Mouse (Mus musculus): ENCODE measurements around the gene Pigg.

The Pigg gene

DNA sequence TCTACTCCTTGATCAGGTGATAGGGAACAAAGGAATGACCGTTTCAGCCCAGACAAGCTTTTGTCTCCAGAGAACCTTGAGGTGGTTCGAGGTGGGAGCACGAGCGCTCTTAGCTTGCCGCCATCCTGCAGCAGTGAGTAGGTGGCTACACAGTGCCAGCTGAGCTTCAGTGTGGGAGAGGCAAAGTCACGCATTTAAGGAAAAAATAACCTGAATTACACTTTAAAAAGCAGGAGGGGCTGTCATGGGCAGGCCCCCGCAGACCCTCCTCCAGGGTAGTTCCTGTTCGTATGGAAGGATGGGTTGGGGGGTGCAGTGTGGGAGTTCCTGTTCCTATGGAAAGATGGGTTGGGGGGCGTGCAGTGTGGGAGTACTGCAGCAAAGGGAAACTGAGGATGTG lies 47.1 kb downstream of the Pigg start:
- DNase-seq, result no peak

DNA sequence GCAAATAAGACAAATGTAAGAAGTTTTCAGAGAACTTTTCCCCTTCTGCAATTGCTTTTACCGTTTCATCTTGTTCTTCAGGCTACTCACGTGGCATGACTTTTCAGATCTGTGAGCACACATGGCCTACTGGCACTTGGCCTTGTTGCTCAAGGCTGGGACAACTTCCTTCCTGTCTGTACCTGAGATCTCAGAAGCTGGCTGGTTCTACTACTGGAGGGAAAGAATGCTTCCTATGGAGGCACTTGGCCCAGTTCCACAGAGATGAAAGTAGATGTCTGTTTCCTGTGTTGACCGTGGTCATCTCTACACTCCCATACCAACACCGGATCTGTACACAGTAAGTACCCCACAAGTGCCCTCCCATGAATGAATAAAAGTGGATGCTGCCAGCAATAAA lies 47.8 kb downstream of the Pigg start:
- no peak for DNase-seq

DNA sequence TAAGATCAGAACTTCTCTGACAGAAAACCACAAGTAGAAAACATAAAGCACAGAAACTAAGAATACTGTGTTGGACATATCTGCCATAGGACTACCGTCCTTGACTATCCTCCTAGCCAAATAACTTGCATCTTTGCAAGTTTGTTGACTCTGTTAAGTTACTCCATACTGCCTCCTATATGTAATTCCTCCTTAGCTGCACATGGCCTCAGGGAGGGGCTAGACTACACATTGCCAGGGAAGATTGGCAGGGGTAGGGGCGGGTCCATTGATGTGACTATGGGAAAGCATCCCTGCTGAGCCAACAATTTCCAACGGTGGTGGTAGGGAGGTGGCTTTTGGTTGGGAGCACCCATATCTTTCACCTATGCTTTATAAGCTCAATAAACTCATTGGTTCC lies 49.9 kb downstream of the Pigg start:
- no peak for DNase-seq

DNA sequence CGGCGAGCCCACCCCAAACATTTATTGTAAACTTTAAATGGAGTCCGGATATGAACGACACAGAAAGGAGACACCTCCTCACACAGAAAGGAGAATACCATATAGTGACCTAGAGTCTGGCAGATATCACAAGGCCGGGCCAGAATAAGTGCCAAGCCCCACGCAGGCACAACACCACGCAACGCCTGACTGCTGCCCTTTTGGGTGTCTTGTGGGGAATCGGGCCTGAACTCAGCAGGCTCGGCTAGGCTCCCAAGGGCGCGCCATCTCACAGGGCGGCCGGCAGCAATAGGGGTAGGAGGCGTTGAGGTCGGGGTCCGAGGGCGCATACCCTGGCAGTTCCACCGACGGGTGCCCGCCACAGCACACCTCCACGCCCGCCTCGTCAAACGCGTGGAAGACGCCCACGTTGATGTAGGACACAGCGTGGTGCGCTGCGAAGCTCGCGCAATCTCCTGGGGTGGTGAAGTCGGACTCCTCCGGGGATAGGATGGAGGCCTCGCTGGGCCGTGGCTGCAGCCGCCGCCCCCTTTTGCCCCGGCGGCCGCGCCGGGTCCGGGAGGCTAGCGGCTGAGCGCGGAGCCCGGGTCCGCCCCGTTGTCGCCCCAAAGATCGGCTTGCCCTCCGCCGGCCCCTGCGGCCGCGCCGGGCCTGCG lies 54.0 kb downstream of the Pigg start:
- no peak for DNase-seq

DNA sequence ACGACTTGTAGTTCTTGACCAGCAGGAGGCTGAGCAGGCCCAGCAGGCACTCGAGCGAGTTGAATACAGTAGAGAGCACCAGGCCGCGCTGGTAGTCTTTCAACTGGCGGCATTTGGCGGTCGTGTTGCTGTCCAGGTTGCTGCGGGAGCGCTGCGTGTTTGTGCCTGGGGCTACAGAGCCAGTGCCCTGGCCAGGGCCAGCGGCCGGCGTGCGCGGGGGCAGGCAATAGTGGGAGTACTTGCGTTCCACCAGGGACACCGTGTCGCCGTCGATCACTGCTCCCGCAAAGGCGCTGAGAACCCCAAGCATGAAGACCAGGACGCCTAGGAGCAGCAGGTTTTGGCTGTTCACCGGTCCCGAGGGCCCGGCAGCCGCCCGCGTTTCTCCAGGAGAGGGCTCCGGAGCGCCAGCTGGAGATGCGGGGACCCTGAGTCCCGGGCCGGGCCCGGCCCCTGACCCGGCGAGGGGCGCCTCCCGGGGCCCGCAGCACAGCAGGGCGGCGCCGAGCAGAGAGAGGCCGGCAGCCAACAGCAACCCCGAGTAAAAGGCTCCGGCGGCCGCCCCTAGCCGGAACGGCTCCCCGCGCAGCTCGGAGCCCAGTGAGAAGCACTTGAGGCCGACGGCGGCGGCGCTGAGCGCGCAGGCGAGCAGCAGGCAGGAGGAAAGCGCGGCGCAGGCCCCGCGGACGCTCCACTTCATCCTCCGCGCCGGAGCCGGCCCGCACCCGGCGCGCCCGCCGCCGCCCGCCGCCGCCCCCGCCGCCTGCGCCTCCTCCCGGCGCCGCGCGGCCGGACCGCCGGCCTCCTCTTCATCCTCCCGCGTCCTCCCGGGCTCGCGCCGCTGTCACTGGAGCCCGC lies 54.8 kb downstream of the Pigg start:
- peak; percentile 47 for DNase-seq

DNA sequence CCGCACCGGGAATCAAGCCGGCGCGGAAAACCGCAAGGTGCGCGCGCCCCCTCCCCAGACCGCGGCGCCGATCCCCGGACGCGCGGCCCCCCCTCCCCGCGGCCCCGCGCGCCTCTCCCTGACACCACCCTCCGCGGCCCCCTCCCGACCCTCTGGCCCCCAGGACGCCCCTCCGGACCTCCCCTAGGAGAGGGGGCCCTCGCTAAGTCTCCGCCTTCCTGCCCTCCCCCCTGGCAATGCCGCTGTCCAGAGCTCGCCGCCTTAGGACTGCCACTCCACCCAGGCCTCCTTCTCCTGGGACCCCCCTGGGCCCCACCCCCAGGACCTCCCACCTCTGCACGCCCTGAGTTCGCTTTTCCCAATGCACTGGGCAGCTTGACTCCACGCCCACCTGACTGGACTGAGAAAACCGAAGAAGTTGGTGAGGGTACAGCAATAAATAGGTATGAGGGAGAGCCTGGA lies 55.5 kb downstream of the Pigg start, which contains the start of gene Gm42517:
Gene Gm42517 (minus strand): TSS at position 52 of the 462 bp plus-strand sequence.
- no peak for DNase-seq

DNA sequence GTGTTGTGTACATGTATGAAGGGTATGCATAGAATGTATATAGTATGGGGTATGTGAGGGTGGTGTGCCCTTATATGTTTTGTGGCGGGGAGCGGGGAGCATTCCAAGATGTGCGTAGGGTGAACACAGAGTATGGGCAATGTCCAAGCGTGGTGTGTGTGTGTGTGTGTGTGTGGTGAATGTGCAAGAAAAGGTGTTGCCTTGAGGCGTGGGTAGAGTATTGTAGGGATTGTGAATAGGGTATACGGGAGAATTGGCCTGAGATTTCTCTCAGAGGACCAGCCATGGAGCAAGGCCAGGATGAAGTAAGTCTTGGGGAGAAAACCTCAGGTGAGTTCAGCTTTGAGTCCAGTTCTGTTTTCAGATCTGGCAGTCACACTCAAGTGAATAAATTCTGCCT lies 56.0 kb downstream of the Pigg start:
- no peak for DNase-seq

DNA sequence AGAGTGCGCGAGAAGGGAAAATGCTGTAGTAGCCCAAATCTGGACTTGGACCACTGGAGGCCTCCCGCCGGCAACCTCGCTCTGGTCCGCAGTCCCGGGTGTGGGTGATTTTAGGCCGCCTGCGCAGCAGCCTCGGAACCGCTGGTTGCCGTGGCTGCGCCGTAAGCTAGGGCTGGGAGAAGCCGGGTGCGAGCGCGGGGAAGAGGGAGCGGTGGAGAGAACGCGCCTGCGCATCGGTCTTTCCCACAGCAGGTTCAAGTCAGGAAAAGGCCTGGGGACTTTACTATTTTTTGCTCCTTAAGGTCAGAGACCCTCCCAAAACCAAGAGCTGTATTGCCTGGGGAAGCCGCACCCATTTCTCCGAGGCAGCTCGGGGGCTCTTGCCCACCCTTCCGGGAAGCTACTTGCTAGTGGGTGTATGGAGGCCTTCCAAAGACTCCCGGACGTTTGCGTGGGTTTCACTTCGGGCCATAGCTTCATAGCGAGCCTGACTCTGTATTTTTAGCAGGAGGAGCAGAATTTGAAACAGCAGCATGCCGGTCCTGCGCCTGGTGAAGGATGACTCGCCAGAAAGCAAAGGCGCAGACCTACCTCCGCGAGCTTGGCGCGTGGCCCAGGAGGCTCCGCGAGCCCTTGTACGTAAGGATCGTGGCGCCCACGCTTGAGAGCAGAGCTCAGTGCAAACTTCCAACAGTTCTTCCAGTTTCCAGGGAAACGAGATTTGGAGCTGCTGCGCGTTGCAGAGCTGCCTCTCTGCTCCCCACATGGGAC lies 56.6 kb downstream of the Pigg start:
- peak; percentile 91 for DNase-seq

DNA sequence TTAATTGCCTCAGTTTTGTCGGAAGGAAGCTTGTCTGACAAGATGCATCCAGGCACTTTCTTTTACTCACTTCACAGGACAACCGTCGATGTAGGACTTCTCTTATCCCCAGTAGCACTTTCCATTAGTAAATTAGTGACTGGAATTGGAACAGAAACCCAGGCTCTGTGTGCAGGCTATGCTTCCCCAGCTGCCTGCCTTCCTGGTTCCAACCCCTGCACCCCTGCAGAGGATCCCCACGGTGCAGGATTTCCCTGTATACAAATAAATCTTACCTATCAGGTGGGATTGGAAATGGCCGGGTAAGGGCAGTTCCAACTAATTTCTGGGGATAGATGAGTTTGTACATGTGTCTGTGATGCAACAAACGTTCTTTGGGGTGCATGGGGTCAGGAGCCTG lies 57.6 kb downstream of the Pigg start:
- no peak for DNase-seq

DNA sequence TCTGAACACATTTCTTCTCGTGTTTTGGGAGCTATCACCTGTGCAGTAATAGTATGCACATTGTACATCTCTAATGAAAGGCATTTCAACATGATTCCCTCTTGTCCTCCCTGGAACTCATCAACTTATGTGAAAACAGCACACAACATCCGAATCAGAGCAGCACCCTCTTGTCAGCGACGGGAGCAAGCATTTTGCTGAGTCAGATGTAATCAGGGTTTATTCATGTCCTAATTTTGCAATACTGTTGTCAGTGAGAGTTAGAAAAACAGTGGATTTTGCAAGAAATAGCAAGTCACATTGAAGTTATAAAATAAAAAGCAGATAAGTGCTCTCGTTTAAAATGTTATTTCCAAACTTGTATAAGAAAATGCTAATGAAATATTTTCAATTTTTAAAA lies 61.7 kb downstream of the Pigg start:
- no peak for DNase-seq

DNA sequence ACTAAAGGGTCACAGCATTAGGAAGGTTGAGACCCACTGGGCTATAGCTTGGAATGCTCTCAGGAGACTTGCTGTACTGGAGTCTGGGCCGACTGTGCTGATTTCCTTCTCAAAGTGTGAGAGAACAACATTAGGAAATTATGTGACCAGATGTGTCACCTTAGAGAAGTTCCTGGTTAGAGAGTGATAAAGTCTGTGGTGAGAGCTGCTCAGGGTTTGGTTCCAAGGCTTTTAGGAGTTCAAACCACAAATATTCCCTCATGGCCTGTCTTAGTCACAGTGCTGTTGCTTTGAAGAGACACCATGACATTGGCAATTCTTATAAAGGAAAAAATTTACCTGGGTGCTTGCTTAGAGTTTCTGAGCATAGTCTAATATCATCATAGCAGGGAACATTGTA lies 63.6 kb downstream of the Pigg start:
- no peak for DNase-seq

DNA sequence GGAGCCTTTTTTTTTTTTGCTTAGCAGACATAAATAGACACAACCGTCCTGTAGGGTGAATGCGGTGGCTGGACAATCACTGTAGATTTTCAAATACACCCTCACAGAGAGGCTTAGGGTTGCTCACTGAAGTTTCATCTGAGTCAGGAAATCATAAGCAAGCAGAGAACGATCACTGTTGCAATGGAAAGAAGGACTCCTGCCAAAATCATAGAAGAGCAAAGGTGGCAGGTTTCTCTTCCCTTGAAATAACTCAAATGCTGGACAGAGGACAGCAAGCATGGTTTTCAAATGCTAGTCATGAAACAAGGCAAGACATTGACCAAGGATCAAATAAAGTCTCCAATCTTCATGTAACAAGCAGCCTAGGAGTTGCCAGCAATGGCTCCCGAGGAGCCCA lies 65.9 kb downstream of the Pigg start:
- DNase-seq, result no peak

DNA sequence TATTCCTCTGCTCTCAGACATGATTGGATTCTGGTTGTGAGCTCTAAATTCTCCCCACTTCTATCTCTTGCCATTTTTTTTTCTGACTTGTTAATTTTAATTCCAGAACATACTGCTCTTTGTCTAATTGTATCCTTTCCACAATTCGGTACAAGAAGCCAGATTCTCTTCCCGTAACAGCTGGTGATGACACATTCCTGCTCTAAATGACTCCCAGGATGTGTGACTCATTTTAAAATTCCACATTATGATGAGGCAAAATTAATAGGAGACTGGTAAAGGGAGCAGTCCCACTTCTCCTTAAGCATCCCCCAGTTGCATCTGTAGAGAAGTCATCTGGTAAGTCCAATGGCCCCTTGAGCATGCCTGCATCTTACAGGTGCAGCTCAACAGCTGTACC lies 73.2 kb downstream of the Pigg start:
- peak; percentile 85 for DNase-seq

DNA sequence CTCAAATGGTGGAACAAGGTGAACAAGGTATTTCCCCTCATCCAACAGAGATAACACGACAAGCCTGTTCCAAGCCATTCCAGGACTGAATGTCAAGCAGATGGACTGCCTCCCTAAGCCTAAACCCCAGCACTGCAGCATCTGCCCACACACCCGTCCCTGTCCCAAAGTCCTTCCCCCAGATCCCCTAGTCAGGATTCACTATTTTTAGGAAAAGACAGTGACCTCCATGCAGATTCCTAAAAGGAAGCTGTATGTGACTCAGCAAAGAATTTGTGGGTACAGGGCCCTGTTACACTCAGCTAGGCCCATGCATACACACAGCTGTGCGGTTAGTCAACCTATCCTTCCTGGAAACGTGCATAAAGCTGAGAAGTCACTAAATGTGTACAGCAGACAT lies 74.0 kb downstream of the Pigg start:
- no peak for DNase-seq

DNA sequence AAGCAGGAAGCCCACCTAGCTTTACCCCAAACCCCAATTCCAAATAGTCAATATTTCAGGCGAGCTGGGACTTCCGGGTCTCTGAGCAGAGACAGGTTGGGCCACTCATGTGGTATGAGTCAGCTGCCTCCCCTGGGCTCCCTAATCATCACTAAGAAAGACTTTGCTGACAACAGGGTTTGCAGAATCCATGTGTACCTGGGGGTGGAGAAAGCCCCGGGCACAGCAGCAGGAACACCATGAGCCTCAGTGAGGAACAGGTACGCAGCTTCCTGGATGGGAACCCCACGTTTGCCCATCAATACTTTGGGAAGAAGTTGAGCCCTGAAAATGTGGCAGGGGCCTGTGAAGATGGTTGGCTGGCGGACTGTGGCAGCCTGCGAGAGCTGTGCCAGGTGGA lies 75.8 kb downstream of the Pigg start, which contains the start of gene Pde6b:
Gene Pde6b (plus strand): TSS at position 191 of the 400 bp plus-strand sequence.
- DNase-seq, result no peak

DNA sequence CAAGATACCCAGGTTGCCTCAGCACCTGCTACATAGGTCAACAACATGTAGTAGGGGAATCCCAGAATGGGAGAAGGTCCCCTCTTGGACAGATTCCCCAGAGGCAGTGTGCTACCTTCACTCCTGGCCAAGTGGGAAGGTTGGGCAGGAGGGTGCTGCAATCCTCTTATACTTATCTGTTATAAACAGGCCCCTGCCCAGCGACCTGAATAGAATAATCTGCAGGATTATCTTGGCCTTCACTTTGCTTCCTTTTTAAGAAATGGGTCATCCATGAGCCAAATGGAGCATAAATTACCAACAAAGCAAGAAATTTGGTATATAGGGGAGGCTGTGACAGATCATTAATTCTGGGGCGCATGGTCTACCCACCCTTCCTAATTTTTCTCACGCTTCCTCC lies 77.3 kb downstream of the Pigg start:
- DNase-seq, result no peak
